Mouse (Mus musculus) forebrain, embryonic 15.5 days (tissue): ENCODE measurements around the gene Pus10. TPM values are rescaled to one million over a fixed set of nuclear protein-coding genes. Genes with fewer than 3 reads are reported as not detected.

ENCODE experiments used
- ATAC-seq: fragments of 200-750 bp; cut with Nextera tagmentation; replicated peaks from 2 replicates; pipeline ENCODE4 v1.8.0; 2017; ENCODE audit warnings: mild to moderate bottlenecking, moderate TSS enrichment, moderate library complexity
- H3K27ac ChIP-seq: fragments of 300-500 bp; sonication (generic); replicated peaks from 2 replicates; pipeline ENCODE4 v1.5.1; 2015; ENCODE audit warnings: mild to moderate bottlenecking, inconsistent platforms
- H3K27me3 ChIP-seq: fragments of 300-500 bp; sonication (generic); 2 replicates; pipeline ENCODE4 v1.6.1; 2015; ENCODE audit warnings: inconsistent platforms
- H3K36me3 ChIP-seq: fragments of 300-500 bp; sonication (generic); 2 replicates; pipeline ENCODE4 v1.6.1; 2015; ENCODE audit warnings: mild to moderate bottlenecking, inconsistent platforms
- H3K4me1 ChIP-seq: fragments of 300-500 bp; sonication (generic); 2 replicates; pipeline ENCODE4 v1.6.1; 2015; ENCODE audit warnings: inconsistent platforms
- H3K4me2 ChIP-seq: fragments of 300-500 bp; sonication (generic); replicated peaks from 2 replicates; pipeline ENCODE4 v1.6.1; 2015; ENCODE audit warnings: mild to moderate bottlenecking, inconsistent platforms
- H3K4me3 ChIP-seq: fragments of 300-500 bp; sonication (generic); 2 replicates; pipeline ENCODE4 v1.5.1; 2015; ENCODE audit warnings: mild to moderate bottlenecking, inconsistent platforms
- H3K9ac ChIP-seq: fragments of 300-500 bp; sonication (generic); replicated peaks from 2 replicates; pipeline ENCODE4 v1.6.1; 2015; ENCODE audit warnings: mild to moderate bottlenecking, inconsistent platforms
- H3K9me3 ChIP-seq: fragments of 300-500 bp; sonication (generic); 2 replicates; pipeline ENCODE4 v1.6.1; 2016; ENCODE audit warnings: inconsistent platforms
- WGBS: fragments of 180-500 bp; shearing (Covaris S2); methylation state at CpG from one replicate; pipeline ENCODE4 v1.1.7; 2015; ENCODE audit warnings: mixed read lengths; 5-methylcytosine and 5-hydroxymethylcytosine counted together
- polyA plus RNA-seq: library from polyadenylated mRNA; unstranded; fragments of >200 nt; fragmentation: Nextera tagmentation; extraction: Ambion mirVana; gene quantifications from 2 replicates; pipeline ENCODE4 v1.2.1, GENCODE M21; 2015

Pus10 gene
- polyA plus RNA-seq, 1 experiment from 2014 or later: 12.1 TPM

DNA sequence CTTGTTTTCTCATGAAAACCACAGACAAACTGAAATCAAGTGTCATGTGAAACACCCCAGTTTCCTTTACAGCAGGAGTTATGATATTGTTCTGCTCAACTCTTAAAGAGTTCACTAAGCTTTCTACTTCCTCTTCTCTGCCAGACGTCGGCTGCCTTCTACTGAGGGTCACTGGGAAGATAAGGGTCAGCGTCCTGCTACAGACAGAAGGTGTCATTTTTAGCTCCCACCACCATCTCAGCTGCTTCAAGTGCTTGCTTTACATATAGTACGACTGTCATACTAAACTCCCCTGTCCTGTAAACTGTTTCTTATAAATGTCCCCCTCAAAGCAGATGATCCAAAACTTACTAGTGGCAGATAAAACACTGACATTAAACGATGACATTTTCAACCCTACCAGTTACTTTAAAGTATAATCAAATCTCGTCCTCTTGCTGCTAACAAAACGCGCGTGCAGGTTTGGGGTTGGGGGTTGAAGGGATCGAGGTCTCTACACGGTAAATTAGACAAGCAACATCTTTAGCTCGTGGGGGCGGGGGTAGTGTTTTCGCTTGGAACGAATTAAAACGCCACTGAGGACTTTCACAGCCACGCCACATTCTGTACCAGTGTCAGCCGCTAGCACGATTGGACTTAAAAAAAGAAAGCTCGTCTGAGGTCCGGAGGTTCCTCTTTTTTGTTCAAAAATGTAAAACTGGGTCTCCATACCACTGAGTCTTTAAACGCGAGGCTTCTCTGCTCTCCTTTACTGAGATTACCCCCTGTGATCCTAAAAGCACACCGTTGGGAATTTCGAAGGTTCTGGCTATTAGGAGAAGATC, 104.4 kb downstream of the Pus10 start:
- peak overlapping the region; percentile 78 for H3K9ac ChIP-seq
- peak overlapping the region; percentile 88; the same call in 1 of the 2 replicates for H3K27ac ChIP-seq
- H3K9me3 ChIP-seq: no peaks in the 10 kb centered on the region
- WGBS: under 1% methylated on average over 25 of the region's 25 CpGs
- peak overlapping the region; percentile 97 for H3K4me3 ChIP-seq
- no peaks in the 10 kb centered on the region for H3K36me3 ChIP-seq
- H3K27me3 ChIP-seq: no peaks in the 10 kb centered on the region
- H3K4me2 ChIP-seq: peak overlapping the region; percentile 85
- peaks cover 12% of the 10 kb centered on the region for H3K4me1 ChIP-seq
- peak; percentile 12; the same call in 1 of the 2 replicates for ATAC-seq

DNA sequence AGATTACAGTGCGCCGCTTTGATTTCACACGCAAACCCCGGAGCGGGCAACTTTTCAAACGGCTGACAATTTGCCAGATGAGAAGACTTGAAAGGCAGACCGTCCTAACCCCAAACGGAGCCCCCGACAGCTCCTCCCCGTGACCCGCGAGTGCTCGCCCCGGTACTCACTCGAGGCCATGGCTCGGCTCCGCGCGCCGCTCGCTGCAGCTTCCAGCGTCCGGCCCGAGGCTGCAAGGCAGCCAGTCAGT, 105.0 kb downstream of the Pus10 start:
- Histone ChIP-seq H3K36me3 (no peaks in the 10 kb centered on the region), H3K4me2 (peak overlapping the region; percentile 85), H3K4me3 (peak overlapping the region; percentile 97), H3K27me3 (no peaks in the 10 kb centered on the region), H3K27ac (peak overlapping the region; percentile 88), H3K9me3 (no peaks in the 10 kb centered on the region), H3K4me1 (peaks cover 12% of the 10 kb centered on the region), H3K9ac (peak overlapping the region; percentile 78)
- ATAC-seq: no peak
- WGBS: under 1% methylated on average over 24 of the region's 24 CpGs

DNA sequence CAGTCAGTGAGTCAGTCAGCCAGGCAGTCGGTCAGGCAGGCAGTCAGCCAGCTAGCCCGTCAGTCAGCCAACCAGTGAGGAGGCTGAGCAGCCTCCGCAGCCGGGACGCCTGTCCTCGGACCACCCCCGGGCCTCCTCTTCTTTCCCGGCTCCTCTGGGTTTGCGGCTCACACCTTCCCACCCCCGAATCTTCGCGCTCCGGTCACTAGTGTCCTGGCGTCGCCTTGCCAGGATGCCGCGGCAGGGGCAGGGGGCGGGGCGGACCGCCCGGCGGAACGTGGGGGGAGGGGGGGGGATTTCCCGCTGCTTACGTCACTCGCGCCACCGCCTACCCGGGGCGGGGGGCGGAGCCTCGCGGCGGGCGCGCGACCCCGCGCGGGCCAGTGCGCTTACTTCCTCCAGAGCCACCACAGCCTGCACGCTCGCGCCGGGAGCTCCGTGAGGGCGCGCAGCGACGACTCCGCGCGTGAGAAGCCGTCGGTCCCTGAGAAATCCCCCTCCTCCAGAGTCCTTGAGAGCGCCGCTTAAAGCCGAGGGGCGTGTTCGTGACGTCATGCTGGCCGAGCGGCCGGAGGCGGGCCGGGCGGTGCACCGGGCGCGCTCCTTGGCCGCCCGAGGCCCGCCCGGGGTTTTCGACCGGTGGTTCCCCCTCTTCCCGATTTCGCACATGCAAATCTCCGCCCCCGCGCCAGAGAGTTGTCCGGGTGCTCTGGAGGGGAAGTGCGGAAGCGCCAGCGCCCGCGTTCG, 105.5 kb downstream of the Pus10 start, which contains the start of gene Rel:
Rel (minus strand) TSS at position 211 of the 747 bp plus-strand sequence.
- Histone ChIP-seq H3K9ac (peak within 1 kb of the TSS; percentile 78), H3K36me3 (no peaks in the 10 kb centered on the region), H3K27ac (peak within 1 kb of the TSS; percentile 88), H3K27me3 (no peaks in the 10 kb centered on the region), H3K4me3 (peak within 1 kb of the TSS; percentile 97), H3K4me2 (peak within 1 kb of the TSS; percentile 85), H3K9me3 (no peaks in the 10 kb centered on the region), H3K4me1 (peaks cover 12% of the 10 kb centered on the region)
- WGBS: 0% methylated on average over 83 of the region's 88 CpGs
- ATAC-seq: peak; percentile 94

DNA sequence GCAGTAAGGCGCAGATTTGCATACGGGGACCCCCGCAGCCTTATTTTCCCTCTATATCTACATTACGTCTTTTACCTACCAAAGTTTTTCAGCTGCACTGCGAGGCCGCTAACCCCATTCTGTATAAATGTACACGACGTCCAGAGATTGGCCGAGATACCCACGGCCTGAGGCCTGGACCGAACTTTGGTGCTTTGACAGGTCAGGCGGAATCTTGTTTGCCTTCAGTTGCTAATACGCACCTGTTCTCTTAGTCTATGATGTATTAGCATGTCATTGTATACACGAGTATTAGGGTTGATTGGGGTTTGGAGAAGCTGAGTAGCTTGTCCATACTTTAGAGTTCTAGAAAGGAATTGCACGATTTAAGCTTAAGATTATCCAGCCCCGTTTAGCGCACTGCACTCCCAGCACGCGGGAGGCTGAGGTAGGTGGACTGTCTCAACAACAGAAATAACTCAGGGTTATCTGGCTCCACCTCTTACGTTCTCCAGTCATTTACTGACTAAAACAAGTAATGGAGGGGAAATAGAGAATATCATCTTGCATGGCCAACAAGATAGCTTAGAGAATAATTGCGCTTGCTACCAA, 106.1 kb downstream of the Pus10 start:
- Histone ChIP-seq H3K27me3 (no peaks in the 10 kb centered on the region), H3K4me2 (peak overlapping the region; percentile 85), H3K36me3 (no peaks in the 10 kb centered on the region), H3K9me3 (no peaks in the 10 kb centered on the region), H3K27ac (peak overlapping the region; percentile 88), H3K4me1 (peaks cover 12% of the 10 kb centered on the region), H3K4me3 (peak overlapping the region; percentile 97), H3K9ac (peak overlapping the region; percentile 78)
- peak; percentile 4 for ATAC-seq
- 5% methylated on average over 21 of the region's 21 CpGs for WGBS

DNA sequence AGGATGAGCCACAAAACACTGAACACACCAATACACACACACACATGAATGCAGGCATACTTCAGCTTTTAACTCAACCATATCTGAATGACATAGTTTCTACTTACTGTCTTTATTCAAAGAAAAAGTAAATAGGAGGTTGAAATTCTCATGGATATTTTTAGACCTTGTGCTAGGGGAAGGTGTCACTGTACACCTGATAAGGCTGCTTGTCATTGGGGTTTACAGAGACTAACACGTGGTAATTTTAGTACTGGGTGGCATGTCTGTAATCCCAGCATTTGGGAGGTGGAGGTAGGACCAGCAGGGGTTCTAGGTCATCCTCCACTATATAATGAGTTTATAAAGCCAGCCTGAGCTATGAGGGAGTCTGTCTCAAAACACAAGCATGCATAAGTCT, 107.0 kb downstream of the Pus10 start:
- Histone ChIP-seq H3K4me1 (peaks cover 12% of the 10 kb centered on the region), H3K4me2 (no peak overlapping the region), H3K27ac (no peak overlapping the region), H3K4me3 (no peak overlapping the region), H3K9ac (no peak overlapping the region), H3K27me3 (no peaks in the 10 kb centered on the region), H3K36me3 (no peaks in the 10 kb centered on the region), H3K9me3 (no peaks in the 10 kb centered on the region)
- 32% methylated on average over 1 of the region's 1 CpGs for WGBS
- no peak for ATAC-seq

DNA sequence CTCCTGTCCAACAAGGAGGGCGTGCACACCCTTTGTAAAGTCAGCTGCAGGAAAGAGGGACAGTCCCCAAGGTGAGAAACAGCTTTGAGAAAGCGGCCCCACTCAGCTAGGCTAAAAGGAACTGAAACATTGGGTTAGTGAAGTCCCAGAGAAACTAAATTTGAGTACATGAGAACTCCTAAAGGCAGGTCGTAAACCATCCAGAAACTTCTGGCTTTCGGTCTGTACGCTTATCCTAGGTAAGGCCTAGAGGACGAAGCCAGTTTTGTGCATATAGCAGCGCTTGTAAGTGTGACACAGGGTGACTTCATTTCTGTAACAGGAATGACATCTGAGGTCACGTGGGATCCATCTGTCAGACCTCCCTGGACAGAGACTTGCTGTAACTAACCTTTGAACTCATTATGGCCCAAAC, 113.3 kb downstream of the Pus10 start:
- Histone ChIP-seq H3K27ac (no peak overlapping the region), H3K36me3 (no peaks in the 10 kb centered on the region), H3K9me3 (no peaks in the 10 kb centered on the region), H3K4me1 (no peaks in the 10 kb centered on the region), H3K9ac (no peak overlapping the region), H3K4me2 (no peak overlapping the region), H3K4me3 (no peak overlapping the region), H3K27me3 (no peaks in the 10 kb centered on the region)
- WGBS: 89% methylated on average over 8 of the region's 8 CpGs
- ATAC-seq: no peak

DNA sequence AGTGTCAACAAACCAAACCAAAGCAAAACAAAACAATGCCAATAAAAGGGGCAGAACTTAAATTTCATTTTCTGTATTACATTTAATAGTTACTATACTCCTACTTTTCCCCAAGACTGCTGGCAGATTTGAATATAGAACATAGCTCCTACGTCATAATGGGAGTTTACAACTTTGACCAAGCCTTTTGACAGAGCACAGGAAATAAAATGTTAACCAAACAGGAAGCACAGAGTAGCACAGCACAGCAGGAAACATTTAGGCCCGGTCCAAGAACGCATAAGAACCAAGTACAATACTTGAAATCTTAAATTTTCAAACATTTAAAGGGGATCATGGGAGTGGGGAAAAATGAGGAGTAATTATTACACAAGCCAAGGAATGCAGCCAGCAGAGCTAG, 116.6 kb downstream of the Pus10 start:
- Histone ChIP-seq H3K36me3 (no peaks in the 10 kb centered on the region), H3K9me3 (no peaks in the 10 kb centered on the region), H3K4me2 (no peak overlapping the region), H3K27ac (no peak overlapping the region), H3K4me1 (no peaks in the 10 kb centered on the region), H3K27me3 (no peaks in the 10 kb centered on the region), H3K9ac (no peak overlapping the region), H3K4me3 (no peak overlapping the region)
- ATAC-seq: no peak
- 95% methylated on average over 3 of the region's 3 CpGs for WGBS

Other genes with a start within 250 kb of the Pus10 start
- gene Ahsa2, start 167.6 kb upstream of the Pus10 start, polyA plus RNA-seq: 144 and 155 TPM in 2 replicates
- gene 1700093K21Rik, start 144.5 kb upstream of the Pus10 start, polyA plus RNA-seq: 0.13 TPM in 1 of 2 replicates, not detected in the other
- 136 and 138 TPM in 2 replicates for gene 0610010F05Rik, start 32.0 kb upstream of the Pus10 start, polyA plus RNA-seq
- 36.4 and 38.9 TPM in 2 replicates for gene Pex13, start 285 bp downstream of the Pus10 start, polyA plus RNA-seq
- gene Rel, start 105.3 kb downstream of the Pus10 start, polyA plus RNA-seq: 0.24 and 0.26 TPM in 2 replicates
- 25.3 and 25.5 TPM in 2 replicates for gene Papolg, start 229.6 kb downstream of the Pus10 start, polyA plus RNA-seq